Mouse (Mus musculus): ENCODE measurements around the gene Fign.

DNA sequence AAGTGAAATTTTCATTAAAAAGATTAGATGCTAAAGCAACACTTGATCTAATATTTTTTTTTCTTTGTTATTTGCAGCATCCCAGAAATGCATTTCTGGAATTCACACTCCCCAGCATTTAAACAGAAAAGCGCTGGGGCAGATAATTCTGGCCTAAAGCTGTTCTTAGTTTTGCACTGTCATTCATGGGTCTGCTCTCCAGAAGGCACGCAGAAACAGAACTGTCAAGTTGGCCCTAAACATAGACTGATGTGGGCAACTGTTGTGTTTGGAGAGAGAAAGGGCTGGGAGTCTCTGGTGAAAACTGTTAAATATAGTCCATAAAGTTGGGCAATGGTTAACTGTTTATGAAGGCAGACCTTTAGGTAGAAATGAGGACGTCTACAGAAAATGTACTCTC is 62.4 kb downstream of the Fign start:
- TF ChIP-seq CTCF (conservative IDR thresholded peaks at IDR 0.05; ENCODE audit: insufficient read depth, insufficient read length, low read depth, low read length) (no peak), POLR2A (IDR thresholded peaks at IDR 0.05; ENCODE audit: low read depth, low read length) (no peak)
